Mouse (Mus musculus): ENCODE results near the gene Kcng1.

DNA sequence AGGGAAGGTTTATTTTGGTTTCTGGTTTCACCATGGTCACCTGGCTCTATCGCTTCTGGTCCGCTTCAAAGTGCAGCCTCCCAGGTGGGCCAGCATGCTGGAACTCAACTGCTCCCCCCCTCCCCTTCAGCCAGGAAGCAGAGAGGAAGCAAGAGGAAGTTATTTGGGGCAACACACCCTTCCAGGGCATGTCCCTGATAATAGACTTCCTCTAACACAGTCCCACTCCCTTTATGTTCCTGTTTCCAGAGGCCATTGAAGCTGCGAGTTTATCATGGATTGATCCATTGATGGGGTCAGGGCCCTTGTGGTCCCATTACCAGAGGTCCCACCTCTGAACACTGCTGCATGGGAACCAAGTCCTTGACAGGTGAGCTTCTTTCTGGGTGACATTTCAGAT lies 21.4 kb downstream of the Kcng1 start:
- TF ChIP-seq CTCF (conservative IDR thresholded peaks at IDR 0.05 in 1 of 2, IDR thresholded peaks at IDR 0.05 in 1 of 2; ENCODE audit: low read depth in 2 of 2, low read length in 2 of 2) (no peak), POLR2A (IDR thresholded peaks at IDR 0.05; ENCODE audit: low read depth, low read length) (no peak), RCOR1 (conservative IDR thresholded peaks at IDR 0.05; ENCODE audit: low read depth, low read length) (no peak), E2F4 (IDR thresholded peaks at IDR 0.05; ENCODE audit: insufficient replicate concordance, low read depth, low read length) (no peak), MAX (IDR thresholded peaks at IDR 0.05; ENCODE audit: low read length) (no peak), POLR2AphosphoS2 (IDR thresholded peaks at IDR 0.05; ENCODE audit: low read depth, low read length) (no peak), MYC (IDR thresholded peaks at IDR 0.05; ENCODE audit: low read depth, low read length) (no peak), ZMIZ1 (IDR thresholded peaks at IDR 0.05; ENCODE audit: low read depth, low read length) (no peak), MAZ (IDR thresholded peaks at IDR 0.05; ENCODE audit: low read depth, low read length) (no peak), MEF2A (IDR thresholded peaks at IDR 0.05; ENCODE audit: borderline replicate concordance, low read depth, low read length) (no peak), JUND (conservative IDR thresholded peaks at IDR 0.05; ENCODE audit: low read depth, low read length) (no peak), ZC3H11A (IDR thresholded peaks at IDR 0.05; ENCODE audit: low read depth, low read length) (no peak), USF1 (IDR thresholded peaks at IDR 0.05; ENCODE audit: low read depth, low read length) (no peak)

Measured in CH12.LX (cell line).